Mouse (Mus musculus) brain, embryonic 14.5 days (tissue): Measurements from ENCODE around the gene Pmis2. TPM values are rescaled to one million over a fixed set of nuclear protein-coding genes. Genes with fewer than 3 reads are reported as not detected.

Source experiments
- DNase-seq: peaks from one replicate; pipeline ENCODE4 v3.0.0-alpha.2; 2011; ENCODE audit warnings: low read depth
- CTCF ChIP-seq: fragments of 200-500 bp; IDR thresholded peaks from 2 replicates; pipeline ENCODE4 v1.5.1; 2012; ENCODE audit warnings: inconsistent platforms, mild to moderate bottlenecking, moderate library complexity, borderline replicate concordance; ENCODE audit not compliant: insufficient read depth, insufficient read length; ENCODE audit errors: extremely low read depth
- POLR2A ChIP-seq: fragments of 200-500 bp; IDR thresholded peaks from 2 replicates; pipeline ENCODE4 v1.6.1; 2012; ENCODE audit warnings: mild to moderate bottlenecking, inconsistent platforms, borderline replicate concordance; ENCODE audit not compliant: poor library complexity, insufficient read depth, insufficient read length, severe bottlenecking; ENCODE audit errors: extremely low read depth
- polyA plus RNA-seq: library from polyadenylated mRNA; depleted of rRNA; stranded (reverse); fragments of >200 nt; gene quantifications from 2 replicates; pipeline ENCODE4 v1.2.3, GENCODE M21; 2012

The Pmis2 gene
- polyA plus RNA-seq, 1 experiment: not detected

- peak; percentile 80 for DNase-seq
- TF ChIP-seq POLR2A (no peak), CTCF (no peak)
Measured at GRCm38 (mm10) chr7:30678263-30678975, 7.0 kb upstream of the Pmis2 start.

DNA sequence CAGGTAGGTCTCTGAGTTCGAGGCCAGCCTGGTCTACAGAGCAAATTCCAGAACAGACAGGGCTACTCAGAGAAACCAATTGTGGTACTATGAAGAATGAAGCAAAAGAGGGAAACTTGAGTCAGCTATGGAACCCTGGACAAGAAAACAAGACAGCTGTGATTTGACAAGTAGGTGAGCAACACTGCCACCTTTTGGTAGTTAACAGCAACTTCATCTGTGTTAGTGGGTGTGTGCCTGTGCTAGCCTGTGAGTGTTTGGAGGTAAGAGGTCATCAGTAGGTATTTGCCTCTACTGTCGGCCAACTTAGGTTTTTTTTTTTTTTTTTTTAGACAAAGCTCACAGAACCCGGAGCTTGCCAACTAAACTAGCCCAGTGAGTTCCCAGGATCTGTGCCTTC, 2.2 kb downstream of the Pmis2 start:
- DNase-seq: peak; percentile 23
- TF ChIP-seq CTCF: peak; percentile 49; the same call in 1 of the 2 replicates
- TF ChIP-seq POLR2A: no peak

- DNase-seq: no peak
- no peak for TF ChIP-seq POLR2A
- no peak for TF ChIP-seq CTCF
Measured at GRCm38 (mm10) chr7:30665321-30665720, 6.1 kb downstream of the Pmis2 start.

GRCm38 (mm10) chr7:30664529-30665200, 6.7 kb downstream of the Pmis2 start, which contains the start of gene Haus5:
Gene Haus5 (minus strand): TSS chr7:30664994.
- TF ChIP-seq CTCF: no peak
- peak; percentile 60; the same call in 1 of the 2 replicates for TF ChIP-seq POLR2A
- DNase-seq: peak; percentile 98

DNA sequence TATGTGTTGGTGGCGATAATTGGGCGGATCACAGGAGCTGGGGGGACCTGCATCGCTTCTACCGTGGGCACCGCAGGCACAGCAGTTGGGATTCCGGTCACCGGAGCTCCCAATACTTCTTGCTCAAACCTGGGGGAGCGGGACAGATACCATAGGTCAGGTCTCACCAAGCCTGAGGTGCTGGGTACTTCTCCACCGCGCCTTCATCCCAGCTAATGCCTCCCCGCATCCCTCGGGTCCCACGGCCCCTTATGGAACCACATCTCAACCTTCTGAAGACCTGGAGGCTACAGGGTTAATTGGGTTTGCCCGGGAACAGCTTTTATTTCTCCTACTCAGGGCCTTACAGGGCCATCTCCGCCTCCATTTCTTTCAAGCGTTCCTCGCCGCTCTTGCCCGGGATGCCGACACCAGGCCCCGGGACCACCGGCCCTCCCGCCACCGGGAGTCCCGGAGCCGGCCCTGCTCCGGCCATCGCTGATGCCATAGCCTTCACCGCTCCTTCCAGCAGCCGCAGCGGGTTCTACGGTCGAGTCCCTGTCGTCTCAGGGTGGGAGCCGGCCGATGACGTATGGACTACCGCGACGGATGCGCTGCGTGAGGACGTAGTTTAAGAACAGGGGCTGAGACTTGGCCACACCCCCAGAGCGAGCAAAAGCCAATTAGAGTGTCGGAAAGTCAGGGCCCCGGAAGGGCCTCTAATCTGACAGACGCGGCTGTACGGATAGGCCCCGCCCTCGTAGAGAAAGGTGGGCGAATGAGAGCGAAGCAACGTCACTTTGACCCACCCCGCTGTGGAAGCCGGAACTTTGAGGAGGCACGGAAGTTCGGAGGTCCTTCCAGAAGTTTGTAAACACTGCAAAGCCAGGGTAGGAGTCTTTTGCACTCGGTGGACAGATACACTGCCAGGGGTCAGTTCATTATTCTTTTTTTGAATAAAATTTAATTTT, 21.5 kb downstream of the Pmis2 start, which contains the start of gene Rbm42:
Rbm42 (minus strand) TSS at position 727 of the 950 bp plus-strand sequence.
- peak; percentile 100 for DNase-seq

GRCm38 (mm10) chr7:30639083-30639482, 32.3 kb downstream of the Pmis2 start:
- no peak for DNase-seq
- TF ChIP-seq CTCF: no peak
- TF ChIP-seq POLR2A: no peak

More for the DNA sequence above, 21.5 kb downstream of the Pmis2 start, which contains the start of gene Rbm42:
- TF ChIP-seq CTCF (no peak), POLR2A (peak; percentile 51; the same call in 1 of the 2 replicates)

- DNase-seq: no peak
- no peak for TF ChIP-seq CTCF
- TF ChIP-seq POLR2A: no peak
Measured at GRCm38 (mm10) chr7:30636395-30636794, 35.0 kb downstream of the Pmis2 start.

DNA sequence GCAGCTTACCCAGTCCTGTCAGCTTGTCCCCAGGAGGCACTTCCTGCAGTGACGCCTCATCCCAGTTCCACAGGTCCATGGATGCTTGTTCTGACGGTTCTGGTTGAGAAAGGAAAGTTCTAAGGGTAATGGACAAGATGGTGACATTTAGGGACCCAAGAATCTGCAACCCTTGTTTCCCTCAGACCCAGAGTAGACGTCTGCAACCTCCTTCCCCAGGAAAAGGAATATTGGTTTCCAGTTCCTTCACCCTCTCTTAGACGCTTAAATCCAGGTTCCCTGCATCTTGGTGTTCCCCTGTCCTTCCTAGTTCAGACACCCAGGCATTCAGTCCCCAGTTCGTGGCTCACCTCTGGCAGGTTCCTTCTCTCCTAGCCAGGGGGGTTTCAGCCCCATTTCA, 35.7 kb downstream of the Pmis2 start, which contains the start of gene Etv2:
Etv2 (minus strand) TSS at position 101 of the 400 bp plus-strand sequence.
- no peak for DNase-seq

DNA sequence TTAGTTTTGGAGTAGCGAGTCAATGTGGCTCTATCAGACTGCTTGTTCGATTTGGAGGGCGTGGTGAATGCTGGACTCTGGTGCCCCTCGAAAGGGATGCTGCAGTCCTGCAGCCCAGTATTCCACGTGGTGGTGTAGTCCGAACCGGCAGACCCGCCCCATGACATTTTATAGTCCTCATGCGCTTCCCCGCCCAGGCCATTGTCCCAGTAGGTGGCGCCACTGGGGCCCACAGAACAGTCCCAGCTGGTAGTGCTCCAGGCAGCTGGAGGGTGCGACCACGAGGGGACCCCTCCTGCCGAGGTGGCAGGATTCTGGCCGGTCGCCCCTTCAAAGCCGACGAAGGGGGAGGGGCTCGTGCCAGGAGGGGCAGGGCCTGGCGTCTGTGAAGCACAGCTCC, 36.8 kb downstream of the Pmis2 start:
- peak; percentile 37 for DNase-seq
- peak; percentile 55; the same call in 1 of the 2 replicates for TF ChIP-seq CTCF
- no peak for TF ChIP-seq POLR2A

More for the DNA sequence above, 35.7 kb downstream of the Pmis2 start, which contains the start of gene Etv2:
- TF ChIP-seq CTCF: no peak
- no peak for TF ChIP-seq POLR2A

GRCm38 (mm10) chr7:30633762-30634412, 37.5 kb downstream of the Pmis2 start:
- TF ChIP-seq CTCF (no peak), POLR2A (no peak)
- no peak for DNase-seq

DNA sequence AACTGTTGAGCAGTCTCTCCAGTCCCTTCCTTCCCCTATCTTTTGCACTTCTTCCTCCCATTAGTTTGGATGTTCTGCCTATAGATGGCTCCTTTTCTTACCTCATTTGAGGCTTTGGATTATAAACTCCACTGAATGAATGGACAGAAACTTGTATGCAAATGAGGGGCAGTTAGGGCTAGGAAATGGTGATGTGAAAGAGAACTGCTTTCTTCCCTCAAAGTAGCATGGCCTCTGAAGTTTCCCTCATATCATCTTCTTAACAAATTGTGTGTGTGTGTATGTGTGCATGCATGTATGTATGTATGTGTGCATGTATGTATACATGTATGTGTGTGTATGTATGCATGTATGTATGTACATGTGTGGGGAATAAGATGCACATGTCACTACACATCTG, 42.4 kb downstream of the Pmis2 start:
- DNase-seq: no peak
- TF ChIP-seq POLR2A: no peak
- TF ChIP-seq CTCF: no peak

GRCm38 (mm10) chr7:30626647-30627046, 44.8 kb downstream of the Pmis2 start:
- DNase-seq: no peak

More at GRCm38 (mm10) chr7:30626647-30627046, 44.8 kb downstream of the Pmis2 start:
- no peak for TF ChIP-seq POLR2A
- TF ChIP-seq CTCF: no peak
